Mouse (Mus musculus) ES-Bruce4 (cell line): ENCODE data around the gene Tmem231.

ENCODE experiments used
- CTCF ChIP-seq: IDR thresholded peaks from one replicate; pipeline ENCODE4 v1.8.1; 2011; ENCODE audit warnings: low read depth, low read length
- POLR2A ChIP-seq: IDR thresholded peaks from one replicate; pipeline ENCODE4 v1.8.1; 2011; ENCODE audit warnings: low read length; ENCODE audit not compliant: insufficient read depth

GRCm38 (mm10) chr8:111871278-111871677 lies 62.4 kb downstream of the Tmem231 start:
- TF ChIP-seq CTCF = no peak
- no peak for TF ChIP-seq POLR2A
